Mouse (Mus musculus) cerebellum, adult 2 months (tissue): ENCODE results near the gene Bbs10.

ENCODE experiments used
- CTCF ChIP-seq: fragments of 200-500 bp; IDR thresholded peaks from 2 replicates; pipeline ENCODE4 v1.5.1; 2011; ENCODE audit warnings: low read depth, mild to moderate bottlenecking, control low read depth, low read length, moderate library complexity, borderline replicate concordance; ENCODE audit not compliant: insufficient read depth
- POLR2A ChIP-seq: fragments of 200-500 bp; IDR thresholded peaks from 2 replicates; pipeline ENCODE4 v1.6.1; 2011; ENCODE audit warnings: low read length, control low read depth, borderline replicate concordance; ENCODE audit not compliant: insufficient read depth

DNA sequence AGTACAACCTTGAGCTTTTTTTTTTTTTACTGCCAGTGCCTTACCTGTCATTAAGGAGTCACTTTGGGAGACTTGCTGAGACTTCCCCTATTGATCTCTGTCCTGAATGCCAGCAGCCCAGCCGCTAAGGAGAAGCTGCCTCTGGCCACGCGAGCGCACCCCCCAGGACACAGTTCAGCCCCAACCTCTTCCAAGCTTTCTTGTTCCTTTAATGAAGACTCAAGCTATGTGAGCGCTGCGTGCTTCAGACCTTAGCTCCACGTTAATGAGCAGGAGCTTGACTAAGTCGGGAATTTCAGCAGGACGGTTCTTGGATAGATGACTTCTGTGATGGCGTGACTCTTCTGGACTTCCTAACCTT lies 37.9 kb downstream of the Bbs10 start:
- TF ChIP-seq CTCF (no peak), POLR2A (no peak)
